Mouse (Mus musculus) stomach, postnatal 0 days (tissue): ENCODE measurements around the gene Cyba. TPM values are rescaled to one million over a fixed set of nuclear protein-coding genes. Genes with fewer than 3 reads are reported as not detected.

Source experiments
- ATAC-seq: fragments of 200-750 bp; cut with Nextera tagmentation; 2 replicates; pipeline ENCODE4 v1.8.0; 2017; ENCODE audit not compliant: low FRiP score, low TSS enrichment
- DNase-seq: peaks from one replicate; pipeline ENCODE4 v3.0.0-alpha.2; 2016; ENCODE audit warnings: low spot score
- H3K27ac ChIP-seq: fragments of 300-500 bp; sonication (generic); replicated peaks from 2 replicates; pipeline ENCODE4 v1.5.1; 2014; ENCODE audit warnings: mild to moderate bottlenecking, control low read depth
- H3K27me3 ChIP-seq: fragments of 300-500 bp; sonication (generic); 2 replicates; pipeline ENCODE4 v1.6.1; 2014; ENCODE audit warnings: low read length; ENCODE audit not compliant: control insufficient read depth, insufficient read depth
- H3K36me3 ChIP-seq: fragments of 300-500 bp; sonication (generic); 2 replicates; pipeline ENCODE4 v1.6.1; 2014; ENCODE audit warnings: low read length, mixed read lengths; ENCODE audit not compliant: control insufficient read depth, insufficient read depth
- H3K4me1 ChIP-seq: fragments of 300-500 bp; sonication (generic); replicated peaks from 2 replicates; pipeline ENCODE4 v1.6.1; 2014; ENCODE audit warnings: antibody characterized with exemption; ENCODE audit not compliant: control insufficient read depth, insufficient read depth
- H3K4me2 ChIP-seq: fragments of 300-500 bp; sonication (generic); replicated peaks from 2 replicates; pipeline ENCODE4 v1.6.1; 2014; ENCODE audit warnings: low read depth, mild to moderate bottlenecking, control low read depth, moderate library complexity
- H3K4me3 ChIP-seq: fragments of 300-500 bp; sonication (generic); 2 replicates; pipeline ENCODE4 v1.5.1; 2014; ENCODE audit warnings: low read depth, low read length, control low read depth
- H3K9ac ChIP-seq: fragments of 300-500 bp; sonication (generic); 2 replicates; pipeline ENCODE4 v1.6.1; 2014; ENCODE audit warnings: mild to moderate bottlenecking, low read length, control low read depth, mixed read lengths
- H3K9me3 ChIP-seq: fragments of 300-500 bp; sonication (generic); 2 replicates; pipeline ENCODE4 v1.6.1; 2016; ENCODE audit warnings: low read length; ENCODE audit not compliant: control insufficient read depth
- CTCF ChIP-seq: IDR thresholded peaks from 2 replicates; pipeline ENCODE4 v1.5.1; 2016; ENCODE audit warnings: antibody characterized with exemption, low read depth, mild to moderate bottlenecking, moderate library complexity
- EP300 ChIP-seq: optimal IDR thresholded peaks from 2 replicates; pipeline ENCODE3; 2016; ENCODE audit warnings: antibody characterized with exemption
- WGBS: fragments of 180-500 bp; shearing (Covaris S2); extraction: QIAGEN DNeasy Blood & Tissue Kit; methylation state at CpG from one replicate; pipeline ENCODE4 v1.1.7; 2014; 5-methylcytosine and 5-hydroxymethylcytosine counted together
- microRNA-seq: library from miRNA; unstranded; fragments of <30 nt; microRNA quantifications from one replicate; pipeline ENCODE4, GENCODE M21; 2016
- polyA plus RNA-seq: library from polyadenylated mRNA; unstranded; fragments of >200 nt; fragmentation: Nextera tagmentation; extraction: Ambion mirVana; gene quantifications from 2 replicates; pipeline ENCODE4 v1.2.1, GENCODE M21; 2015

The Cyba gene
- polyA plus RNA-seq, 1 experiment from 2014 or later = 267 TPM

GRCm38 (mm10) chr8:122383039-122383438 lies 49.7 kb downstream of the Cyba start:
- no peak for ATAC-seq
- no peak overlapping the region for H3K4me3 ChIP-seq
- no peaks in the 10 kb centered on the region for H3K9me3 ChIP-seq
- H3K36me3 ChIP-seq = peaks cover 22% of the 10 kb centered on the region
- 48% methylated on average over 4 of the region's 4 CpGs for WGBS
- H3K27ac ChIP-seq = no peak overlapping the region
- no peak overlapping the region for H3K4me2 ChIP-seq
- no peak overlapping the region for H3K9ac ChIP-seq
- H3K4me1 ChIP-seq = no peaks in the 10 kb centered on the region
- TF ChIP-seq EP300 (no peak), CTCF (no peak)
- DNase-seq = no peak
- H3K27me3 ChIP-seq = no peaks in the 10 kb centered on the region

GRCm38 (mm10) chr8:122376365-122377231 lies 56.1 kb downstream of the Cyba start, which contains the start of gene Zc3h18:
Zc3h18 (plus strand) TSS chr8:122376609.
- Histone ChIP-seq H3K9ac (peak within 1 kb of the TSS; percentile 92), H3K9me3 (no peaks in the 10 kb centered on the region), H3K27ac (peak within 1 kb of the TSS; percentile 95), H3K4me2 (peak within 1 kb of the TSS; percentile 74), H3K36me3 (0 out of 2 replicates have a peak, but pooled peaks cover 3% of the 10 kb centered on the region), H3K27me3 (no peaks in the 10 kb centered on the region), H3K4me3 (peak within 1 kb of the TSS; percentile 79), H3K4me1 (no peaks in the 10 kb centered on the region)
- ATAC-seq = peak; percentile 95
- under 1% methylated on average over 87 of the region's 107 CpGs for WGBS
- peak; percentile 99 for DNase-seq
- peak; percentile 73 for TF ChIP-seq CTCF
- no peak for TF ChIP-seq EP300

GRCm38 (mm10) chr8:122375751-122376364 lies 56.9 kb downstream of the Cyba start:
- TF ChIP-seq CTCF (no peak), EP300 (no peak)
- 21% methylated on average over 13 of the region's 13 CpGs for WGBS
- H3K27me3 ChIP-seq = no peaks in the 10 kb centered on the region
- H3K27ac ChIP-seq = 0 out of 2 replicates have a peak overlapping the region, but pooled peaks have one; percentile 40
- H3K9me3 ChIP-seq = no peaks in the 10 kb centered on the region
- DNase-seq = no peak
- H3K4me2 ChIP-seq = peak overlapping the region; percentile 52
- H3K36me3 ChIP-seq = 0 out of 2 replicates have a peak, but pooled peaks cover 3% of the 10 kb centered on the region
- ATAC-seq = 0 out of 2 replicates have a peak, but pooled peaks have one; percentile 1
- H3K4me3 ChIP-seq = peak overlapping the region; percentile 79
- H3K9ac ChIP-seq = peak overlapping the region; percentile 38
- no peaks in the 10 kb centered on the region for H3K4me1 ChIP-seq

- ATAC-seq = no peak
- DNase-seq = no peak
- TF ChIP-seq CTCF (no peak), EP300 (no peak)
- H3K4me2 ChIP-seq = no peak overlapping the region
- WGBS = 94% methylated on average over 7 of the region's 7 CpGs
- no peak overlapping the region for H3K9ac ChIP-seq
- H3K9me3 ChIP-seq = no peaks in the 10 kb centered on the region
- 0 out of 2 replicates have a peak, but pooled peaks cover 3% of the 10 kb centered on the region for H3K36me3 ChIP-seq
- H3K4me3 ChIP-seq = no peak overlapping the region
- no peaks in the 10 kb centered on the region for H3K4me1 ChIP-seq
- H3K27ac ChIP-seq = no peak overlapping the region
- no peaks in the 10 kb centered on the region for H3K27me3 ChIP-seq
Measured at GRCm38 (mm10) chr8:122375320-122375719, 57.4 kb downstream of the Cyba start.

Small RNA genes lying within 50 kb of the gene (microRNA-seq; reads per million reads assigned to microRNA genes)
- not detected for gene Gm24366

Other genes starting within 250 kb of the Cyba start
- gene Zfpm1, start 150.8 kb downstream of the Cyba start, polyA plus RNA-seq = 2.3 and 2.8 TPM in 2 replicates
- not detected in 2 replicates for gene Trhr2, start 72.2 kb downstream of the Cyba start, polyA plus RNA-seq
- 19.4 and 19.8 TPM in 2 replicates for gene Zc3h18, start 56.3 kb downstream of the Cyba start, polyA plus RNA-seq
- 0.15 and 0.32 TPM in 2 replicates for gene Il17c, start 10.9 kb downstream of the Cyba start, polyA plus RNA-seq
- gene Mvd, start 10.5 kb upstream of the Cyba start, polyA plus RNA-seq = 34.6 and 35.7 TPM in 2 replicates
- 1.4 and 1.6 TPM in 2 replicates for gene Snai3, start 27.8 kb upstream of the Cyba start, polyA plus RNA-seq
- gene Rnf166, start 43.1 kb upstream of the Cyba start, polyA plus RNA-seq = 31.2 and 32.2 TPM in 2 replicates
- 33.1 and 34.5 TPM in 2 replicates for gene Ctu2, start 43.2 kb upstream of the Cyba start, polyA plus RNA-seq
- gene Piezo1, start 118.4 kb upstream of the Cyba start, polyA plus RNA-seq = 7.0 and 8.2 TPM in 2 replicates
- 11.8 TPM in 2 replicates for gene Cdt1, start 135.1 kb upstream of the Cyba start, polyA plus RNA-seq
- gene Aprt, start 144.0 kb upstream of the Cyba start, polyA plus RNA-seq = 311 and 314 TPM in 2 replicates
- 8.2 TPM in 2 replicates for gene Galns, start 178.5 kb upstream of the Cyba start, polyA plus RNA-seq
- gene Trappc2l, start 178.7 kb upstream of the Cyba start, polyA plus RNA-seq = 48.0 and 49.5 TPM in 2 replicates
- 0.08 TPM in 1 of 2 replicates, not detected in the other for gene Pabpn1l, start 189.8 kb upstream of the Cyba start, polyA plus RNA-seq